Mouse (Mus musculus): Measurements from ENCODE around the gene Sorcs3.

DNA sequence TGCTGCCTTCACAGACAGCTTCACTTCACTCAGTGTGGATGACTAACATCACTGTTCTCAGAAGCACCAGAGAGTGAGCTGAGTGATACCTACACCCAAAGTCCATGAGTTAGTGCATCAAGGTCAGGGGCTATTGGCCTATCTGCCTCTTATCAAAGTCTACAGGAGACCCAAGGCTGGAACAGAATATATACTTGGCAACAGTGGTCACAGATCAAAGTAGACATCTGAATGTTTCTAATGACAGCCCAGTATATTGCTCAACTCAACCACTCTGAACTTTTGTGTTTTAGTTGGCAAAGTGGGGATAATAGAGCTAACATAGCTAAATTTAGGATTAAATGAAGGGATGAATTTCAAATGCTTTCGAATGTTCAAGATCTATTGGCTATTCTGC lies 501.1 kb downstream of the Sorcs3 start:
- TF ChIP-seq CTCF (IDR thresholded peaks at IDR 0.05; ENCODE audit: control insufficient read depth, insufficient read depth, insufficient read length), result no peak
- TF ChIP-seq MAX (IDR thresholded peaks at IDR 0.05), result no peak
- TF ChIP-seq MYOG (IDR thresholded peaks at IDR 0.05; ENCODE audit: control insufficient read depth, extremely low read depth, insufficient read length), result no peak
- TF ChIP-seq USF1 (IDR thresholded peaks at IDR 0.05; ENCODE audit: low read depth), result no peak
- no peak for TF ChIP-seq CEBPB (IDR thresholded peaks at IDR 0.05; ENCODE audit: low read depth)
- no peak for TF ChIP-seq FOSL1 (IDR thresholded peaks at IDR 0.05; ENCODE audit: insufficient read depth, low read length, poor library complexity, severe bottlenecking)
